Mouse (Mus musculus) lung, embryonic 16.5 days (tissue): ENCODE results near the gene Arhgap23. TPM values are rescaled to one million over a fixed set of nuclear protein-coding genes. Genes with fewer than 3 reads are reported as not detected.

Experiments
- ATAC-seq: fragments of 200-750 bp; cut with Nextera tagmentation; 2 replicates; pipeline ENCODE4 v1.8.0; 2017; ENCODE audit warnings: low read depth, mild to moderate bottlenecking, moderate library complexity
- H3K27ac ChIP-seq: fragments of 300-500 bp; sonication (generic); 2 replicates; pipeline ENCODE4 v1.5.1; 2014; ENCODE audit warnings: mild to moderate bottlenecking, control low read depth, low read length
- H3K27me3 ChIP-seq: fragments of 300-500 bp; sonication (generic); 2 replicates; pipeline ENCODE4 v1.6.1; 2014; ENCODE audit warnings: low read depth, low read length, mixed read lengths; ENCODE audit not compliant: control insufficient read depth, insufficient read depth
- H3K36me3 ChIP-seq: fragments of 300-500 bp; sonication (generic); 2 replicates; pipeline ENCODE4 v1.6.1; 2014; ENCODE audit warnings: low read length; ENCODE audit not compliant: control insufficient read depth, insufficient read depth
- H3K4me1 ChIP-seq: fragments of 300-500 bp; sonication (generic); replicated peaks from 2 replicates; pipeline ENCODE4 v1.6.1; 2014; ENCODE audit warnings: low read length, mixed read lengths; ENCODE audit not compliant: control insufficient read depth, insufficient read depth
- H3K4me2 ChIP-seq: fragments of 300-500 bp; sonication (generic); 2 replicates; pipeline ENCODE4 v1.6.1; 2014; ENCODE audit warnings: low read depth, low read length, control low read depth
- H3K4me3 ChIP-seq: fragments of 300-500 bp; sonication (generic); 2 replicates; pipeline ENCODE4 v1.5.1; 2014; ENCODE audit warnings: mild to moderate bottlenecking, low read length, control low read depth
- H3K9ac ChIP-seq: fragments of 300-500 bp; sonication (generic); 2 replicates; pipeline ENCODE4 v1.6.1; 2014; ENCODE audit warnings: low read length, control low read depth
- H3K9me3 ChIP-seq: fragments of 300-500 bp; sonication (generic); 2 replicates; pipeline ENCODE4 v1.6.1; 2016; ENCODE audit warnings: low read length; ENCODE audit not compliant: control insufficient read depth
- WGBS: fragments of 180-500 bp; shearing (Covaris S2); extraction: QIAGEN DNeasy Blood & Tissue Kit; methylation state at CpG from one replicate; pipeline ENCODE4 v1.1.7; 2014; 5-methylcytosine and 5-hydroxymethylcytosine counted together
- polyA plus RNA-seq: library from polyadenylated mRNA; unstranded; fragments of >200 nt; fragmentation: Nextera tagmentation; extraction: Ambion mirVana; gene quantifications from 2 replicates; pipeline ENCODE4 v1.2.1, GENCODE M21; 2015

The Arhgap23 gene
- polyA plus RNA-seq, 1 experiment from 2014 or later: 5.2 TPM

GRCm38 (mm10) chr11:97542171-97543150, 127.1 kb downstream of the Arhgap23 start:
- no peak overlapping the region for H3K4me2 ChIP-seq

GRCm38 (mm10) chr11:97543181-97543733, 127.9 kb downstream of the Arhgap23 start:
- Histone ChIP-seq H3K36me3 (no peaks in the 10 kb centered on the region), H3K9ac (no peak overlapping the region), H3K4me1 (peaks cover 25% of the 10 kb centered on the region), H3K27ac (no peak overlapping the region), H3K9me3 (no peaks in the 10 kb centered on the region), H3K27me3 (peaks cover 51% of the 10 kb centered on the region), H3K4me2 (no peak overlapping the region), H3K4me3 (no peak overlapping the region)
- 56% methylated on average over 12 of the region's 12 CpGs for WGBS
- ATAC-seq: no peak

More at GRCm38 (mm10) chr11:97542171-97543150, 127.1 kb downstream of the Arhgap23 start:
- Histone ChIP-seq H3K4me3 (no peak overlapping the region), H3K4me1 (peaks cover 25% of the 10 kb centered on the region), H3K27ac (no peak overlapping the region), H3K27me3 (peaks cover 51% of the 10 kb centered on the region), H3K9ac (no peak overlapping the region), H3K9me3 (no peaks in the 10 kb centered on the region), H3K36me3 (no peaks in the 10 kb centered on the region)
- WGBS: 78% methylated on average over 22 of the region's 22 CpGs
- ATAC-seq: no peak

- Histone ChIP-seq H3K4me3 (no peak overlapping the region), H3K4me1 (peaks cover 25% of the 10 kb centered on the region), H3K9ac (no peak overlapping the region), H3K36me3 (no peaks in the 10 kb centered on the region), H3K9me3 (no peaks in the 10 kb centered on the region), H3K27ac (no peak overlapping the region), H3K27me3 (peaks cover 52% of the 10 kb centered on the region), H3K4me2 (no peak overlapping the region)
- ATAC-seq: no peak
- 81% methylated on average over 9 of the region's 9 CpGs for WGBS
Observed at GRCm38 (mm10) chr11:97543883-97544282, 128.6 kb downstream of the Arhgap23 start.

- peak overlapping the region; percentile 58 for H3K4me3 ChIP-seq
- H3K36me3 ChIP-seq: no peaks in the 10 kb centered on the region
- H3K27me3 ChIP-seq: peaks cover 69% of the 10 kb centered on the region
- H3K27ac ChIP-seq: no peak overlapping the region
- H3K4me1 ChIP-seq: peaks cover 16% of the 10 kb centered on the region
- H3K9me3 ChIP-seq: no peaks in the 10 kb centered on the region
- no peak for ATAC-seq
- H3K9ac ChIP-seq: peak overlapping the region; percentile 60
- H3K4me2 ChIP-seq: peak overlapping the region; percentile 98
- 4% methylated on average over 25 of the region's 26 CpGs for WGBS
Observed at GRCm38 (mm10) chr11:97545808-97546560, 130.7 kb downstream of the Arhgap23 start.

GRCm38 (mm10) chr11:97546804-97547411, 131.6 kb downstream of the Arhgap23 start:
- peaks cover 12% of the 10 kb centered on the region for H3K4me1 ChIP-seq
- H3K36me3 ChIP-seq: no peaks in the 10 kb centered on the region
- peaks cover 78% of the 10 kb centered on the region for H3K27me3 ChIP-seq
- no peak overlapping the region for H3K27ac ChIP-seq
- peak overlapping the region; percentile 98 for H3K4me2 ChIP-seq
- ATAC-seq: peak; percentile 64
- no peaks in the 10 kb centered on the region for H3K9me3 ChIP-seq
- H3K9ac ChIP-seq: peak overlapping the region; percentile 60
- peak overlapping the region; percentile 58 for H3K4me3 ChIP-seq
- under 1% methylated on average over 41 of the region's 73 CpGs for WGBS

GRCm38 (mm10) chr11:97547957-97548706, 132.8 kb downstream of the Arhgap23 start:
- peaks cover 12% of the 10 kb centered on the region for H3K4me1 ChIP-seq
- no peak overlapping the region for H3K4me3 ChIP-seq
- WGBS: 59% methylated on average over 12 of the region's 12 CpGs
- no peak overlapping the region for H3K4me2 ChIP-seq
- ATAC-seq: no peak
- peaks cover 86% of the 10 kb centered on the region for H3K27me3 ChIP-seq
- H3K27ac ChIP-seq: no peak overlapping the region
- no peak overlapping the region for H3K9ac ChIP-seq
- no peaks in the 10 kb centered on the region for H3K9me3 ChIP-seq
- no peaks in the 10 kb centered on the region for H3K36me3 ChIP-seq

- Histone ChIP-seq H3K4me3 (no peak overlapping the region), H3K9ac (no peak overlapping the region), H3K36me3 (no peaks in the 10 kb centered on the region), H3K9me3 (no peaks in the 10 kb centered on the region), H3K27ac (no peak overlapping the region), H3K4me2 (no peak overlapping the region), H3K4me1 (peaks cover 12% of the 10 kb centered on the region), H3K27me3 (peaks cover 86% of the 10 kb centered on the region)
- ATAC-seq: no peak
- WGBS: 39% methylated on average over 8 of the region's 8 CpGs
Observed at GRCm38 (mm10) chr11:97548757-97549156, 133.4 kb downstream of the Arhgap23 start.
